Mouse (Mus musculus): Measurements from ENCODE around the gene Fkbpl. TPM values are rescaled to one million over a fixed set of nuclear protein-coding genes. Genes with fewer than 3 reads are reported as not detected.

Gene Fkbpl
- total RNA-seq, 2 experiments from 2014 or later, result 6.0 to 8.2 TPM

DNA sequence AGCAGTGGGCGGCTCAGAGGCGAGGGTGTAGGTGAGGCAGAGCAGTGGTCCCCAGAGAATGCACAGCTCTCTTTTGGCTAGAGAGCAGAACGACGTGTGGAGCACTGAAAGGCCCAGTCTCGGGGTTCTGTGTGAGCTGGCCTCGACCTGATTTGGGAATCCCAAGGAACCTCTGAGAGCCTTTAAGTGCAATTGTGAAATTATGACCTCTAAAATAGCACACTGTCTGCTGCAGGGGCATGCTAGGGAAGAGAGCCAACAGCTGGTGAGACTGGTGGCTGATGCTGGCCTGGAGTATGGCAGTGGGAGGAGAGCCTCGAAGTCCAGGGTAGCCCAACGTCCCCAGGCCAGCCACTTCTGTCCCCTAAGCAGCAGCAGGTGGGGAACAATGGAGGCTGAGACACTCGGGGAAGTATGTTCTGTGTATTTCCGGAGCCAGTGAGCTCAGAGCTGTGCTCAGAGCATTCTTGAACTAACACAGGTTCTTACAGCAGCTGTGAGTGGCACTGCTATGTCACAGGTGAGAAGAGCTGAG is 39.2 kb downstream of the Fkbpl start:
- intact Hi-C loops (cut with DNase I), result no loop called here
- no peak for DNase-seq

DNA sequence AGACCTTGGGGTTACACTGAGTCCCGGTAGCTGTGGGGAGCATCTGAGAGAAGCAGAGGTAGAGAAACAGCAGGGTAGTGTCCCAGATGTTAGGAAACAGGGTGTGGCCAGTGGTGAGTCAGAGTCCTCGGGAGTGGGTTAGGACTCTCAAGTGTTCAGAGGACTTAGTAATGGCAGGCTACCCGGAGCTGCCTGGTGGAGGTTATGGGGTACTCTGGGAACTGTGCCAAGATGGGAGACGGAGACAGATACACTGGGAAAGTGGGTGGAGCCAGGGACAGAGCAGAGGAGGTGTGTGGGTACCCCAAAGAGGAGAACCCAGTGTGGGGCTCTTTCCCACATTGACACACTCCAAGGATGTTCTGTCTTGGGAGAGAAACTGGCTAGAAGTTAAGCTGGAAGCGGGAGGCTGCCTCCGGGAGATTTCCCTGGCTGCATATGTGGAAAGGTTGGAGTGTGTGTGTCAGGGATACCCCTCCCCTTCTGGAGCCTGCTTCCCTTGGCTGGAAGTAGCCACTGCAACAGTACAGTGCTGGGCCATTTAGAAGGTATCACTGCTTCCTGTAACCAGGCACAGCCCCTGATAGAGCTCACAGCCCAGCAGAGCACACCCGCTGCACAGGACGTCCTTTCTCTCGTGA is 39.8 kb downstream of the Fkbpl start:
- intact Hi-C loops (cut with DNase I), result no loop called here
- no peak for DNase-seq

DNA sequence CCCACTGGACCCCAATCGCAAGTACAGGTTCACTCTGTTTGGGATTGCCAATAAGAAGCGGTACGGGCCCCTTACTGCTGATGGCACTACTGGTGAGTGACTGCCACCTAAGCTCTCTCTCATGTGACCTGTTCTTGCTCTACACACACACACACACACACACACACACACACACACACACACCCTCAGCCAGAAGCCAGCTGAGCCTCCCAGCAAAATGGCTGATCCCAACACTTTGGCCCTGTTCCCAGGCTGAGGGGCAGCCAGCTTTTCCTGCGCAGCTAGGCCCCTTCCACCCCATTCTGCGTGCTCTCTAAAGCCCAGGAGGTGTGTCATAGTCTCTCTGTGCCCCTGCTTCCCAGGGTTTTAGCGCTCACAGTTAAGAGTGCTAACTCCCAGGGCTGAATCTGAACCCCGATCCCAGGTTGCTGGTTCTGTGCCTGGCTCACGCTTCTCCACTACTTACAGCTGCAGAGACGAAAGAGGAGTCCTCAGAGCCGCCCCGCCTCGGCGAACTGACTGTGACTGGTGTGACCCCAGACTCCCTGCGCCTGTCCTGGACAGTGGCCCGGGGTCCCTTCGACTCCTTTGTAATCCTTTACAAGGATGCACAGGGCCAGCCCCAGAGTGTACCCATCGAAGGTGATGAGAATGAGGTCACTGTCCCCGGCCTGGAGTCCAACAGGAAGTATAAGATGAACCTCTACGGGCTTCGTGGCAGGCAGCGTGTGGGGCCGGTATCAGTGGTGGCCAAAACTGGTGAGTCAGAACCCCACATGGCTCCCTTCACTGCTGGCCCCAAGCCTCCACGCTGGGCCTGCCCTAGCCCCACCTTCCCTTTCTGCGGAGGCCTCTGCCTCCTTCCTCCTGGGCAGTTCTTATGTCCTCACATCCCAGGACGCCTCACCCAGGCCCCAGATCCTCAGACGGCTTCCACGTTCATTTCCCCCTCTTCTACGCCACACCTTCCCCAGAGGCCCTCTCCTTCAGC is 40.9 kb downstream of the Fkbpl start:
- peak; percentile 66 to 75 for DNase-seq
- intact Hi-C loops (cut with DNase I), result no loop called here

DNA sequence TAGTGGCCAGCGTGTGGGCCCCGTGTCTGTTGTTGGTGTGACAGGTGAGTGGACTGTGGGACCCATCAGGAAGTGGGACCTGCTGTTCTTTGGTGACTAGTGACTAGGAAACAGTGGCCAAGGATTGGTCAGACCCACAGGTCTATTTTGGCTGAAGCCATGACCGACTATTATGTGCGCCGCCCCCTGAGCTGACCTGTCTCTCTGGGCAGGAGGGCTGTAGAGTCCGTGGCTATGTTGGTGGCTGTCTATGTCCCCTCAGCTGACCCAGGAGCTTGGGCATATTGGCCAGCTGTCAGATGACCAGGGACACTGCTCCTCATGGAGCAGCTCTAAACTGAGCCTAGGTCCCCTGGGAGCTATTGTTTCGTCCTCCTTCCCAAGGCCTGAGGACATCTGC is 44.3 kb downstream of the Fkbpl start:
- intact Hi-C loops (cut with DNase I), result no loop called here
- no peak for DNase-seq

DNA sequence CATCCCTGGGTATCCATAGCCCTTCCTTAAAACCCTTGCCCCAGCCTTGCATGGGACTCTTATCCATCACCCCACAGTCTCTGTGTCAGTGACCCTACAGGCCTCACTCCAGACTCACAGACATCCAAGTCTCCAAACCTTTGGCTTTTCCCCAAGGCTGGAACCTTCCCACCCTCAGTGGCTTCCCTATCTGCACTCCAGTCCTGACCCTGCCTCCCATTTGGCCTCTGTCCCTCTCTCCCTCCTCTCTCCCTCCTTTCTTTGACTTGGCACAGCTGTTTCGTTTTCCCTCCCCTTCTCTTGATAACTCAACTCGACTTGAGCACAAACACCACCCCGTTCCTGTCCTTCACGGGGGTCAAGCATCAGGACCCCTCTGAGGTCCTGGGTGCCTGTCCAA is 45.9 kb downstream of the Fkbpl start:
- peak in 1 of 2 experiments; percentile 70 for DNase-seq
- intact Hi-C loops (cut with DNase I), result no loop called here

DNA sequence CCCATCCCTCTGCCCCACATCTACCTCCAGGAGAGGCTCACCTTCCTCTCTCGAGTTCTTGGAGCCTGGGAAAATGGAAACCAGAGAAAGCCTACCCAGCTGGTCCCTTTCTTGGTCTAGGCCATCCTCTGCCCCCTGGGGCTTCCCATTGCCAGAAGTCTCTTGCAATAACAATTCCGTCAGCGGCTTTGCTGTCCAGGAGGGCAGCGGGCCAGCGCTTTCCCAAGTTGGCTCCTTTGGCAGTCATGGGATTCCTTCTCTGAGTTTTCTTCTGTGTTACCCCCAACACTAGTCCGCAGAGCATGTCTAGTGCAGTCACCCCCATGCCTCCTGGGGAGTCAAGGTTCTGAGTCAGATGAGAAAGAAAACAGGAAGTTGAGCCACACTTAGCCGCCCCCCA is 48.3 kb downstream of the Fkbpl start:
- intact Hi-C loops (cut with DNase I), result no loop called here
- peak; percentile 88 to 91 for DNase-seq

Other genes with a start within 250 kb of the Fkbpl start
- gene BC051142, start 245.9 kb upstream of the Fkbpl start, total RNA-seq (2021), result not detected
- not detected for gene Btnl4, start 167.4 kb upstream of the Fkbpl start, total RNA-seq (2021)
- gene Btnl6, start 127.4 kb upstream of the Fkbpl start, total RNA-seq (2021), result not detected
- gene Notch4, start 80.5 kb upstream of the Fkbpl start, total RNA-seq (2021), result 10 to 100 TPM; 11.0 to 14.0 TPM
- gene Gpsm3, start 55.0 kb upstream of the Fkbpl start, total RNA-seq (2021), result 1 to 10 TPM; 1.9 to 2.8 TPM
- 10 to 100 TPM; 12.1 to 13.9 TPM for gene Pbx2, start 53.5 kb upstream of the Fkbpl start, total RNA-seq (2021)
- gene Ager, start 46.9 kb upstream of the Fkbpl start, total RNA-seq (2021), result under 1 TPM in 1 of 2 experiments, not detected in 1; 0.28 TPM
- gene Rnf5, start 41.1 kb upstream of the Fkbpl start, total RNA-seq (2021), result 10 to 100 TPM; 17.3 to 18.0 TPM
- 10 to 100 TPM; 61.5 to 63.2 TPM for gene Agpat1, start 40.5 kb upstream of the Fkbpl start, total RNA-seq (2021)
- 1 to 10 TPM; 1.3 to 2.6 TPM for gene Egfl8, start 28.8 kb upstream of the Fkbpl start, total RNA-seq (2021)
- 10 to 100 TPM; 36.2 to 40.0 TPM for gene Ppt2, start 16.3 kb upstream of the Fkbpl start, total RNA-seq (2021)
- gene Prrt1, start 15.2 kb upstream of the Fkbpl start, total RNA-seq (2021), result 1 to 10 TPM in 1 of 2 experiments, under 1 TPM in 1; 0.35 to 1.5 TPM
- gene Atf6b, start 2.4 kb downstream of the Fkbpl start, total RNA-seq (2021), result 1 to 10 TPM; 5.7 to 6.6 TPM
- 10 to 100 TPM; 33.8 to 37.0 TPM for gene Tnxb, start 25.8 kb downstream of the Fkbpl start, total RNA-seq (2021)
- gene C4b, start 99.1 kb downstream of the Fkbpl start, total RNA-seq (2021), result 1 to 10 TPM; 3.6 to 6.3 TPM
- gene Cyp21a1, start 159.8 kb downstream of the Fkbpl start, total RNA-seq (2021), result not detected
- 1 to 10 TPM; 5.8 to 8.7 TPM for gene Stk19, start 192.2 kb downstream of the Fkbpl start, total RNA-seq (2021)
- 1 to 10 TPM; 6.5 to 9.1 TPM for gene Dxo, start 192.3 kb downstream of the Fkbpl start, total RNA-seq (2021)
- 10 to 100 TPM; 17.0 to 20.0 TPM for gene Skiv2l, start 205.4 kb downstream of the Fkbpl start, total RNA-seq (2021)
- 1 to 10 TPM; 8.8 to 9.0 TPM for gene Nelfe, start 205.6 kb downstream of the Fkbpl start, total RNA-seq (2021)
- 1 to 10 TPM; 1.5 to 3.4 TPM for gene Cfb, start 217.8 kb downstream of the Fkbpl start, total RNA-seq (2021)
- 1 to 10 TPM; 4.6 to 5.7 TPM for gene Zbtb12, start 234.7 kb downstream of the Fkbpl start, total RNA-seq (2021)
- under 1 TPM in 1 of 2 experiments, not detected in 1; 0.20 TPM for gene Gm20547, start 237.3 kb downstream of the Fkbpl start, total RNA-seq (2021)